Mouse (Mus musculus): Measurements from ENCODE around the gene Oprm1.

Oprm1 gene

GRCm38 (mm10) chr10:6895796-6896195 lies 137.5 kb downstream of the Oprm1 start:
- DNase-seq (ENCODE audit: inconsistent ontology term) = no peak

GRCm38 (mm10) chr10:6896659-6897303 lies 138.5 kb downstream of the Oprm1 start:
- no peak for DNase-seq (ENCODE audit: inconsistent ontology term)

- DNase-seq (ENCODE audit: inconsistent ontology term) = no peak
These were observed 141.8 kb downstream of the Oprm1 start for GRCm38 (mm10) chr10:6900126-6900525.

GRCm38 (mm10) chr10:6901819-6902393 lies 143.6 kb downstream of the Oprm1 start:
- no peak for DNase-seq (ENCODE audit: inconsistent ontology term)

GRCm38 (mm10) chr10:6909763-6910162 lies 151.5 kb downstream of the Oprm1 start:
- DNase-seq (ENCODE audit: inconsistent ontology term) = no peak

- DNase-seq (ENCODE audit: inconsistent ontology term) = no peak
These were observed 157.7 kb downstream of the Oprm1 start for GRCm38 (mm10) chr10:6915991-6916390.

GRCm38 (mm10) chr10:6916545-6917257 lies 158.4 kb downstream of the Oprm1 start:
- DNase-seq (ENCODE audit: inconsistent ontology term) = peak; percentile 90

- no peak for DNase-seq (ENCODE audit: inconsistent ontology term)
These were observed 168.4 kb downstream of the Oprm1 start for GRCm38 (mm10) chr10:6926724-6927123.

GRCm38 (mm10) chr10:6927600-6928223 lies 169.4 kb downstream of the Oprm1 start:
- no peak for DNase-seq (ENCODE audit: inconsistent ontology term)

GRCm38 (mm10) chr10:6928905-6929304 lies 170.6 kb downstream of the Oprm1 start:
- no peak for DNase-seq (ENCODE audit: inconsistent ontology term)

GRCm38 (mm10) chr10:6930398-6930797 lies 172.1 kb downstream of the Oprm1 start:
- no peak for DNase-seq (ENCODE audit: inconsistent ontology term)

GRCm38 (mm10) chr10:6930889-6931288 lies 172.6 kb downstream of the Oprm1 start:
- DNase-seq (ENCODE audit: inconsistent ontology term) = no peak

- no peak for DNase-seq (ENCODE audit: inconsistent ontology term)
These were observed 176.5 kb downstream of the Oprm1 start for GRCm38 (mm10) chr10:6934776-6935175.

GRCm38 (mm10) chr10:6936671-6937425 lies 178.5 kb downstream of the Oprm1 start:
- no peak for DNase-seq (ENCODE audit: inconsistent ontology term)

- DNase-seq (ENCODE audit: inconsistent ontology term) = no peak
These were observed 194.8 kb downstream of the Oprm1 start for GRCm38 (mm10) chr10:6953115-6953514.

- no peak for DNase-seq (ENCODE audit: inconsistent ontology term)
These were observed 196.2 kb downstream of the Oprm1 start for GRCm38 (mm10) chr10:6954533-6954932.

- no peak for DNase-seq (ENCODE audit: inconsistent ontology term)
These were observed 198.1 kb downstream of the Oprm1 start for GRCm38 (mm10) chr10:6956357-6956756.

- no peak for DNase-seq (ENCODE audit: inconsistent ontology term)
These were observed 200.5 kb downstream of the Oprm1 start for GRCm38 (mm10) chr10:6958791-6959190.

- DNase-seq (ENCODE audit: inconsistent ontology term) = no peak
These were observed 209.4 kb downstream of the Oprm1 start for GRCm38 (mm10) chr10:6967588-6968242.

- no peak for DNase-seq (ENCODE audit: inconsistent ontology term)
These were observed 210.0 kb downstream of the Oprm1 start for GRCm38 (mm10) chr10:6968334-6968733.

- DNase-seq (ENCODE audit: inconsistent ontology term) = no peak
These were observed 219.5 kb downstream of the Oprm1 start for GRCm38 (mm10) chr10:6977843-6978242.

Measured in Muller cell, postnatal 12 days (primary cell).